Mouse (Mus musculus) B cell, adult 2 months (primary cell): ENCODE data around the gene Iba57.

ENCODE experiments used
- DNase-seq, 2 experiments: peaks; one replicate each; pipeline ENCODE4 v3.0.0; 2022

Iba57 gene

GRCm38 (mm10) chr11:59132065-59132464 lies 31.5 kb downstream of the Iba57 start:
- DNase-seq, result no peak

GRCm38 (mm10) chr11:59131348-59131919 lies 32.1 kb downstream of the Iba57 start:
- no peak for DNase-seq

- no peak for DNase-seq
Observed at GRCm38 (mm10) chr11:59130782-59131181, 32.8 kb downstream of the Iba57 start.

GRCm38 (mm10) chr11:59105945-59106344 lies 57.6 kb downstream of the Iba57 start:
- no peak for DNase-seq
